Mouse (Mus musculus): ENCODE measurements around the gene Prr29. TPM values are rescaled to one million over a fixed set of nuclear protein-coding genes. Genes with fewer than 3 reads are reported as not detected.

Gene Prr29
- total and polyA plus RNA-seq, 2 experiments from 2014 or later = 0.33 TPM; not detected in 1

- Histone ChIP-seq H3K27me3 (ENCODE audit: insufficient read depth, low read length) (no peaks in the 10 kb centered on the region), H3K4me1 (ENCODE audit: insufficient read depth, low read length) (no peaks in the 10 kb centered on the region), H3K9ac (replicated peaks; ENCODE audit: low read length, poor library complexity, severe bottlenecking) (no peak overlapping the region), H3K36me3 (ENCODE audit: insufficient read depth, low read length) (no peaks in the 10 kb centered on the region), H3K27ac (ENCODE audit: low read depth, low read length) (no peak overlapping the region), H3K9me3 (ENCODE audit: low read length) (no peaks in the 10 kb centered on the region), H3K4me3 (ENCODE audit: low read depth, low read length) (no peak overlapping the region), H3K4me2 (ENCODE audit: low read depth, low read length, poor library complexity, severe bottlenecking) (no peak overlapping the region)
- WGBS = 90% methylated on average over 8 of the region's 8 CpGs
- no peak for DNase-seq (ENCODE audit: low spot score)
- no peak for ATAC-seq (ENCODE audit: low FRiP score)
- no peak for TF ChIP-seq CTCF (IDR thresholded peaks at IDR 0.05)
Observed at GRCm38 (mm10) chr11:106326475-106326874, 38.8 kb upstream of the Prr29 start.

GRCm38 (mm10) chr11:106328521-106328920, 36.8 kb upstream of the Prr29 start:
- Histone ChIP-seq H3K27ac (ENCODE audit: low read depth, low read length) (no peak overlapping the region), H3K4me3 (ENCODE audit: low read depth, low read length) (no peak overlapping the region), H3K9ac (replicated peaks; ENCODE audit: low read length, poor library complexity, severe bottlenecking) (no peak overlapping the region), H3K27me3 (ENCODE audit: insufficient read depth, low read length) (no peaks in the 10 kb centered on the region), H3K4me1 (ENCODE audit: insufficient read depth, low read length) (no peaks in the 10 kb centered on the region), H3K4me2 (ENCODE audit: low read depth, low read length, poor library complexity, severe bottlenecking) (no peak overlapping the region), H3K36me3 (ENCODE audit: insufficient read depth, low read length) (no peaks in the 10 kb centered on the region), H3K9me3 (ENCODE audit: low read length) (no peaks in the 10 kb centered on the region)
- ATAC-seq (ENCODE audit: low FRiP score) (no peak), DNase-seq (ENCODE audit: low spot score) (no peak)
- no peak for TF ChIP-seq CTCF (IDR thresholded peaks at IDR 0.05)
- WGBS = 75% methylated on average over 5 of the region's 5 CpGs

- ATAC-seq (ENCODE audit: low FRiP score) = no peak
- no peak overlapping the region for H3K9ac ChIP-seq (replicated peaks; ENCODE audit: low read length, poor library complexity, severe bottlenecking)
- H3K4me1 ChIP-seq (ENCODE audit: insufficient read depth, low read length) = no peaks in the 10 kb centered on the region
- H3K27me3 ChIP-seq (ENCODE audit: insufficient read depth, low read length) = no peaks in the 10 kb centered on the region
- no peak overlapping the region for H3K27ac ChIP-seq (ENCODE audit: low read depth, low read length)
- WGBS = 72% methylated on average over 6 of the region's 6 CpGs
- no peak for TF ChIP-seq CTCF (IDR thresholded peaks at IDR 0.05)
- no peak for DNase-seq (ENCODE audit: low spot score)
- no peak overlapping the region for H3K4me3 ChIP-seq (ENCODE audit: low read depth, low read length)
- H3K9me3 ChIP-seq (ENCODE audit: low read length) = no peaks in the 10 kb centered on the region
- H3K4me2 ChIP-seq (ENCODE audit: low read depth, low read length, poor library complexity, severe bottlenecking) = no peak overlapping the region
- H3K36me3 ChIP-seq (ENCODE audit: insufficient read depth, low read length) = no peaks in the 10 kb centered on the region
Observed at GRCm38 (mm10) chr11:106329128-106329527, 36.1 kb upstream of the Prr29 start.

- no peak overlapping the region for H3K27ac ChIP-seq (ENCODE audit: low read depth, low read length)
- ATAC-seq (ENCODE audit: low FRiP score) (no peak), DNase-seq (ENCODE audit: low spot score) (peak; percentile 66)
- H3K9ac ChIP-seq (replicated peaks; ENCODE audit: low read length, poor library complexity, severe bottlenecking) = no peak overlapping the region
- H3K4me2 ChIP-seq (ENCODE audit: low read depth, low read length, poor library complexity, severe bottlenecking) = no peak overlapping the region
- TF ChIP-seq CTCF (IDR thresholded peaks at IDR 0.05) = peak; percentile 67
- H3K4me1 ChIP-seq (ENCODE audit: insufficient read depth, low read length) = no peaks in the 10 kb centered on the region
- no peak overlapping the region for H3K4me3 ChIP-seq (ENCODE audit: low read depth, low read length)
- 69% methylated on average over 7 of the region's 7 CpGs for WGBS
- no peaks in the 10 kb centered on the region for H3K9me3 ChIP-seq (ENCODE audit: low read length)
- H3K27me3 ChIP-seq (ENCODE audit: insufficient read depth, low read length) = no peaks in the 10 kb centered on the region
- H3K36me3 ChIP-seq (ENCODE audit: insufficient read depth, low read length) = no peaks in the 10 kb centered on the region
Observed at GRCm38 (mm10) chr11:106329682-106330081, 35.6 kb upstream of the Prr29 start.

GRCm38 (mm10) chr11:106332458-106332857, 32.8 kb upstream of the Prr29 start:
- DNase-seq (ENCODE audit: low spot score) (no peak), ATAC-seq (ENCODE audit: low FRiP score) (no peak)
- TF ChIP-seq CTCF (IDR thresholded peaks at IDR 0.05) = no peak
- Histone ChIP-seq H3K4me3 (ENCODE audit: low read depth, low read length) (no peak overlapping the region), H3K9ac (replicated peaks; ENCODE audit: low read length, poor library complexity, severe bottlenecking) (no peak overlapping the region), H3K27ac (ENCODE audit: low read depth, low read length) (no peak overlapping the region), H3K27me3 (ENCODE audit: insufficient read depth, low read length) (no peaks in the 10 kb centered on the region), H3K4me2 (ENCODE audit: low read depth, low read length, poor library complexity, severe bottlenecking) (no peak overlapping the region), H3K4me1 (ENCODE audit: insufficient read depth, low read length) (no peaks in the 10 kb centered on the region), H3K36me3 (ENCODE audit: insufficient read depth, low read length) (no peaks in the 10 kb centered on the region), H3K9me3 (ENCODE audit: low read length) (no peaks in the 10 kb centered on the region)
- 57% methylated on average over 4 of the region's 4 CpGs for WGBS

GRCm38 (mm10) chr11:106334066-106334465, 31.2 kb upstream of the Prr29 start:
- no peaks in the 10 kb centered on the region for H3K36me3 ChIP-seq (ENCODE audit: insufficient read depth, low read length)
- H3K4me1 ChIP-seq (ENCODE audit: insufficient read depth, low read length) = no peaks in the 10 kb centered on the region
- no peaks in the 10 kb centered on the region for H3K27me3 ChIP-seq (ENCODE audit: insufficient read depth, low read length)
- H3K4me2 ChIP-seq (ENCODE audit: low read depth, low read length, poor library complexity, severe bottlenecking) = no peak overlapping the region
- TF ChIP-seq CTCF (IDR thresholded peaks at IDR 0.05) = no peak
- 18% methylated on average over 2 of the region's 2 CpGs for WGBS
- no peak overlapping the region for H3K9ac ChIP-seq (replicated peaks; ENCODE audit: low read length, poor library complexity, severe bottlenecking)
- ATAC-seq (ENCODE audit: low FRiP score) (no peak), DNase-seq (ENCODE audit: low spot score) (no peak)
- H3K4me3 ChIP-seq (ENCODE audit: low read depth, low read length) = no peak overlapping the region
- no peak overlapping the region for H3K27ac ChIP-seq (ENCODE audit: low read depth, low read length)
- H3K9me3 ChIP-seq (ENCODE audit: low read length) = no peaks in the 10 kb centered on the region
